ENCODE assay signal across 8 mouse cellular contexts in the genomic region with DNA sequence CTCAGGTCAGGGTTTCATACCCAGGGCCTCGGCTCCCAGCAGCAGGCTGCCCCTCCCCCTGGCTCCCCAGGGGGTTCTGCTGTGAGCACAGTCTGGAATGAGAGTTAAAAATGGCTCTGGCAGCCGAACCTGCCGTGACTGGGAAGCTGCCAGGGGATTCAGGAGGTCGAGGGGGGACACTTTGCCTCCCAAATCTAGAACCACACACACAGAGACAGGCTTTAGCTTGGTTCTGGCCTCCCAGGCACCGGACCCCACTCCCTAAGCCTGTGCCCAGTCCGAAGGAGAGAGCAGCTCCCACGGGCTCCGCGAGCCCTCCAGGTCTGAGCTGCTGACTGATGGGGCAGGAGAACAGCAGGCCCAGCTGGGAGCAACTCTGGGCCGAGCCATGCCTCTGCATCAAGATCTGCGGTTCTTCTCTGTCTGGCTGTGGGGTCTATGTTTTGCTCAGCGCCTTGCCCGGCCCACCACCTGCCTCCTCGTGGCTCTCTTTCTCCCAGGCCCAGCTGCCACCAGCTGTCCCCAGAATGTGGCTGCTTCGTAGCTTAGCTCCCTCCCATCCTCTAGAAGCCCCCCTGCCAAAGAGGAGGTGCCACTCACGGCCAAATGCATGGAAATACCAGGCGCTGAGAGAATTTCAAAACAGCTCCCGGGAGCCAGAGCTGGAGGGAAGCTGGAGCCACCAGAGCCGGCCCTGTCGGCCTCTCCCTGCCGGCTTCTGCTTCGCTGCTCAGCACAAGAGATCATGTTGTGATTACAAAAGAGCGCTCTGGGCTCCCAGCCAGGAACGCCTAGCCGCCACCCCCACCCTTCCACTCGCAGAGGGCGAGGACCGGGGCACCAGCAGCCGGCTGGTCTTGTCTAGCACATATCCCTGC. TPM values are rescaled to one million over a fixed set of nuclear protein-coding genes. Genes with fewer than 3 reads are reported as not detected.
DNase-seq lines count a peak whose midpoint lies in the region; ATAC-seq and TF ChIP-seq lines count a peak whose summit lies in the region.

A gene (minus strand): TSS at position 756 of the 878 bp plus-strand sequence.

- H3K36me3 ChIP-seq in MEL (ENCODE audit: control insufficient read depth in 1 of 2, insufficient read depth in 2 of 2, low read length in 2 of 2) = peaks cover 0 to 8% of the 10 kb centered on the region in 2 experiments; a peak in 2 of 4 replicates
- no peaks in the 10 kb centered on the region for H3K36me3 ChIP-seq in neural tube, embryonic 15.5 days

- H3K9me3 ChIP-seq in MEL (replicated peaks; ENCODE audit: insufficient read depth, low read length) = no peaks in the 10 kb centered on the region
- H3K9me3 ChIP-seq in neural tube, embryonic 15.5 days (replicated peaks) = no peaks in the 10 kb centered on the region

- H3K79me2 ChIP-seq in MEL (ENCODE audit: control insufficient read depth, insufficient read depth, low read length, poor library complexity) = peaks cover 3% of the 10 kb centered on the region

- WGBS in lung, adult 2 months = 6% methylated on average over 29 of the region's 29 CpGs
- 5% methylated on average over 29 of the region's 29 CpGs for WGBS in neural tube, embryonic 15.5 days

- no peak for TF ChIP-seq RAD21 in MEL (IDR thresholded peaks at IDR 0.05; ENCODE audit: low read depth, low read length)

- no peak for TF ChIP-seq CTCF in MEL (IDR thresholded peaks at IDR 0.05 in 2 of 3, conservative IDR thresholded peaks at IDR 0.05 in 1 of 3; ENCODE audit: control insufficient read depth in 1 of 3, insufficient read depth in 1 of 3, low read depth in 2 of 3, low read length in 3 of 3, poor library complexity in 1 of 3, severe bottlenecking in 1 of 3)
- no peak for TF ChIP-seq CTCF in lung, adult 2 months (IDR thresholded peaks at IDR 0.05; ENCODE audit: insufficient read depth, low read length)

- H3K4me2 ChIP-seq in neural tube, embryonic 15.5 days = peak within 1 kb of the TSS; percentile 46

- no peak; a peak in 2 of 4 replicates for TF ChIP-seq EP300 in MEL (IDR thresholded peaks at IDR 0.05; ENCODE audit: low read depth in 1 of 2, low read length in 2 of 2)

- H3K4me3 ChIP-seq in MEL (ENCODE audit: control insufficient read depth in 1 of 2, insufficient read depth in 1 of 2, low read depth in 2 of 2, low read length in 2 of 2) = peak within 1 kb of the TSS; percentile 66 to 90
- H3K4me3 ChIP-seq in lung, adult 2 months (replicated peaks; ENCODE audit: extremely low read depth, low read depth, low read length) = peak within 1 kb of the TSS; percentile 80
- H3K4me3 ChIP-seq in neural tube, embryonic 15.5 days (replicated peaks) = peak within 1 kb of the TSS; percentile 8; the same call in 1 of the 2 replicates

- peak; percentile 62 to 78; a peak in 3 of 4 replicates for TF ChIP-seq POLR2A in MEL (IDR thresholded peaks at IDR 0.05; ENCODE audit: control insufficient read depth in 1 of 2, insufficient read depth in 1 of 2, low read depth in 1 of 2, low read length in 2 of 2, poor library complexity in 1 of 2)
- TF ChIP-seq POLR2A in lung, adult 2 months (IDR thresholded peaks at IDR 0.05; ENCODE audit: borderline replicate concordance, extremely low read depth, low read depth, low read length) = peak; percentile 75; the same call in 1 of the 2 replicates

- H3K27ac ChIP-seq in MEL (ENCODE audit: control insufficient read depth, low read depth, low read length) = peak within 1 kb of the TSS; percentile 88
- peak within 1 kb of the TSS; percentile 84 for H3K27ac ChIP-seq in neural tube, embryonic 15.5 days (replicated peaks)

- no peaks in the 10 kb centered on the region for H3K27me3 ChIP-seq in MEL (ENCODE audit: control insufficient read depth in 1 of 2, insufficient read depth in 2 of 2, low read length in 2 of 2)
- H3K27me3 ChIP-seq in neural tube, embryonic 15.5 days (replicated peaks) = no peaks in the 10 kb centered on the region; the same call in 1 of the 2 replicates

- peak; percentile 64 for ATAC-seq in frontal cortex, adult (ENCODE audit: low TSS enrichment)
- peak; percentile 80 for ATAC-seq in neural tube, embryonic 15.5 days (ENCODE audit: low FRiP score)

- peak within 1 kb of the TSS; percentile 90 for H3K9ac ChIP-seq in MEL (ENCODE audit: control insufficient read depth, low read depth, low read length, poor library complexity, severe bottlenecking)
- peak within 1 kb of the TSS; percentile 36; the same call in 1 of the 2 replicates for H3K9ac ChIP-seq in neural tube, embryonic 15.5 days (replicated peaks)

- peaks cover 3 to 25% of the 10 kb centered on the region in 2 experiments; a peak in 3 of 4 replicates for H3K4me1 ChIP-seq in MEL (ENCODE audit: control insufficient read depth in 1 of 2, insufficient read depth in 2 of 2, low read length in 2 of 2)
- peaks cover 38% of the 10 kb centered on the region for H3K4me1 ChIP-seq in lung, adult 2 months (ENCODE audit: control insufficient read depth, insufficient read depth, low read length)
- H3K4me1 ChIP-seq in neural tube, embryonic 15.5 days = peaks cover 41% of the 10 kb centered on the region

- intact Hi-C loops in heart, postnatal 36 days (cut with DNase I) = loop anchor here (1.0 to 5.0 kb wide), 2 partner anchors 17 to 215 kb away; a partner anchor contains a TSS

- DNase-seq in MEL (ENCODE audit: low read depth, low spot score) = peak; percentile 91
- DNase-seq in cerebellum, adult 8-10 months = peak; percentile 91
- peak; percentile 88 to 92 for DNase-seq in heart, postnatal 36 days
- peak; percentile 87 for DNase-seq in layer of hippocampus, adult 8-10 months (ENCODE audit: low spot score in 2 of 2)
- peak; percentile 96 for DNase-seq in lung, adult 2 months
- peak; percentile 57 for DNase-seq in thymus, postnatal 14 days

TF ChIP-seq in MEL, 35 proteins besides CTCF, POLR2A, EP300 and RAD21 (continues in another document):
- TF ChIP-seq MYC (IDR thresholded peaks at IDR 0.05; ENCODE audit: low read depth, low read length) = 0 out of 2 replicates have a peak, but pooled peaks have one; percentile 59
- TF ChIP-seq CHD2 (IDR thresholded peaks at IDR 0.05; ENCODE audit: low read length) = peak; percentile 35; the same call in 1 of the 2 replicates
- peak; percentile 61; the same call in 1 of the 2 replicates for TF ChIP-seq HCFC1 (IDR thresholded peaks at IDR 0.05; ENCODE audit: low read depth, low read length)
- no peak; the same call in 1 of the 2 replicates for TF ChIP-seq ZC3H11A (IDR thresholded peaks at IDR 0.05; ENCODE audit: low read depth, low read length)
- TF ChIP-seq MAZ (IDR thresholded peaks at IDR 0.05; ENCODE audit: low read depth, low read length) = peak; percentile 72; the same call in 1 of the 2 replicates
- TF ChIP-seq USF1 (IDR thresholded peaks at IDR 0.05; ENCODE audit: low read depth, low read length) = no peak
- no peak for TF ChIP-seq ZKSCAN1 (IDR thresholded peaks at IDR 0.05; ENCODE audit: low read depth, low read length)
- TF ChIP-seq MEF2A (IDR thresholded peaks at IDR 0.05; ENCODE audit: extremely low read depth, insufficient replicate concordance, low read depth, low read length, poor library complexity, severe bottlenecking) = no peak
- TF ChIP-seq MXI1 (IDR thresholded peaks at IDR 0.05; ENCODE audit: low read depth, low read length) = peak; percentile 84
- TF ChIP-seq UBTF (IDR thresholded peaks at IDR 0.05; ENCODE audit: borderline replicate concordance, insufficient read depth, low read depth, low read length) = peak; percentile 96; the same call in 1 of the 2 replicates
- no peak for TF ChIP-seq GABPA (IDR thresholded peaks at IDR 0.05; ENCODE audit: low read depth, low read length)
- TF ChIP-seq BHLHE40 (IDR thresholded peaks at IDR 0.05; ENCODE audit: borderline replicate concordance, low read depth, low read length) = no peak
- TF ChIP-seq ZMIZ1 (IDR thresholded peaks at IDR 0.05; ENCODE audit: low read depth, low read length) = peak; percentile 56; the same call in 1 of the 2 replicates
- TF ChIP-seq MYB (IDR thresholded peaks at IDR 0.05; ENCODE audit: low read depth, low read length) = no peak
- TF ChIP-seq SIN3A (IDR thresholded peaks at IDR 0.05; ENCODE audit: low read length) = peak; percentile 90
- no peak for TF ChIP-seq ELF1 (IDR thresholded peaks at IDR 0.05; ENCODE audit: low read depth, low read length)
- no peak; the same call in 1 of the 2 replicates for TF ChIP-seq E2F4 (IDR thresholded peaks at IDR 0.05; ENCODE audit: borderline replicate concordance, low read depth, low read length)
- TF ChIP-seq POLR2AphosphoS5 (IDR thresholded peaks at IDR 0.05; ENCODE audit: borderline replicate concordance, low read depth, low read length) = no peak
- no peak for TF ChIP-seq NRF1 (IDR thresholded peaks at IDR 0.05; ENCODE audit: insufficient read depth, low read depth, low read length, poor library complexity, severe bottlenecking)
- 0 out of 2 replicates have a peak, but pooled peaks have one; percentile 44 for TF ChIP-seq TCF12 (IDR thresholded peaks at IDR 0.05; ENCODE audit: low read depth, low read length)
- no peak for TF ChIP-seq KAT2A (conservative IDR thresholded peaks at IDR 0.05; ENCODE audit: low read depth, low read length)
- TF ChIP-seq JUND (IDR thresholded peaks at IDR 0.05; ENCODE audit: low read depth, low read length) = 0 out of 2 replicates have a peak, but pooled peaks have one; percentile 22
- TF ChIP-seq SMC3 (IDR thresholded peaks at IDR 0.05; ENCODE audit: low read depth, low read length) = peak; percentile 32; the same call in 1 of the 2 replicates
- peak; percentile 64 for TF ChIP-seq TBP (IDR thresholded peaks at IDR 0.05; ENCODE audit: low read depth, low read length)
- TF ChIP-seq CHD1 (IDR thresholded peaks at IDR 0.05; ENCODE audit: low read depth, low read length) = no peak
- peak; percentile 64 for TF ChIP-seq ETS1 (IDR thresholded peaks at IDR 0.05; ENCODE audit: low read depth, low read length)
- TF ChIP-seq MAFK (IDR thresholded peaks at IDR 0.05; ENCODE audit: borderline replicate concordance, low read depth, low read length) = no peak
- TF ChIP-seq NELFE (IDR thresholded peaks at IDR 0.05; ENCODE audit: low read depth, low read length) = peak; percentile 72
- TF ChIP-seq ZNF384 (IDR thresholded peaks at IDR 0.05; ENCODE audit: low read depth, low read length) = peak; percentile 4; the same call in 1 of the 2 replicates
- TF ChIP-seq MAX (IDR thresholded peaks at IDR 0.05; ENCODE audit: low read length) = peak; percentile 58
- no peak for TF ChIP-seq GATA1 (IDR thresholded peaks at IDR 0.05; ENCODE audit: low read depth, low read length)

RNA-seq across cellular contexts. Expression of the gene that starts here (rescaled TPM):
- total RNA-seq in MEL (2012; rRNA removed) = 1.3 and 1.7 TPM in 2 replicates
- polyA plus RNA-seq in MEL (2012; ENCODE audit: insufficient read depth in 1 of 2, insufficient read length in 2 of 2, low read depth in 1 of 2, low replicate concordance in 2 of 2, missing spikeins in 1 of 2) = 1 to 10 TPM in 1 of 2 experiments, not detected in 1; 2.4 TPM
- 10 to 100 TPM; 24.1 to 28.3 TPM for total RNA-seq in heart, postnatal 36 days (2021)
- total RNA-seq in layer of hippocampus, adult 8-10 months (2022) = 1 to 10 TPM; 6.2 to 8.4 (median 6.6) TPM
- polyA plus RNA-seq in lung, adult 2 months (2012; rRNA removed) = 20.8 and 27.6 TPM in 2 replicates
- polyA plus RNA-seq in neural tube, embryonic 15.5 days (2015; fragmentation: Nextera tagmentation; extraction: Ambion mirVana) = 0.97 and 1.2 TPM in 2 replicates

Comparison
In these comparisons a context has a peak if more than half of its experiments do, and no peak if none do; other contexts are left out.
1. Peak in every context shown above with its lines: DNase-seq, ATAC-seq, H3K4me3 ChIP-seq and H3K27ac ChIP-seq.
2. H3K4me3 ChIP-seq: peak in every context shown above with its lines; median percentile 80 in lung, adult 2 months; 78 in MEL; 8 in neural tube, embryonic 15.5 days.